11 mouse cellular contexts compared by ENCODE assay signal in genomic region chr14:55085324-55086008, GRCm38 (mm10). TPM values are rescaled to one million over a fixed set of nuclear protein-coding genes. Genes with fewer than 3 reads are reported as not detected.
A peak's percentile ranks its signal among the peaks of the same experiment; 100 is the strongest.
DNase-seq lines count a peak whose midpoint lies in the region; ATAC-seq and TF ChIP-seq lines count a peak whose summit lies in the region.
"Had no signal": no experiment of that assay in that cellular context is flagged by ENCODE, and none has a peak within 500 bp of the region (broad histone marks: within the 10 kb centered on the region; RNA-seq: fewer than 3 reads in every experiment).

No protein-coding gene starts in this region.

- H3K4me2 ChIP-seq in hindbrain, embryonic 16.5 days (ENCODE audit: low read length): no peak overlapping the region
- H3K4me2 ChIP-seq in midbrain, embryonic 13.5 days (replicated peaks): no peak overlapping the region
- H3K4me2 ChIP-seq: lung, embryonic 14.5 days had no signal

- peak; percentile 34 for ATAC-seq in hindbrain, embryonic 16.5 days
- ATAC-seq in midbrain, embryonic 13.5 days: peak; percentile 62
- ATAC-seq in granulocyte monocyte progenitor cell, adult 5-6 weeks (replicated peaks; ENCODE audit: poor library complexity, severe bottlenecking): no peak

- DNase-seq in left cerebral cortex, adult 2 months (ENCODE audit: extremely low spot score in 1 of 2, low spot score in 2 of 2): no peak
- no peak for DNase-seq in left cerebral cortex, adult 9 months (ENCODE audit: low spot score in 2 of 2)
- DNase-seq in thymus, postnatal 36 days: no peak
- DNase-seq in lung, adult 2 months: no peak
- DNase-seq: lung, embryonic 14.5 days had no signal

- TF ChIP-seq POLR2A in lung, adult 2 months (IDR thresholded peaks at IDR 0.05; ENCODE audit: borderline replicate concordance, extremely low read depth, low read depth, low read length): no peak

- no peak overlapping the region for H3K4me3 ChIP-seq in left cerebral cortex, adult 2 months
- no peak overlapping the region for H3K4me3 ChIP-seq in brown adipose tissue, adult 24 weeks (ENCODE audit: insufficient read depth, low read depth, low read length)
- no peak overlapping the region for H3K4me3 ChIP-seq in hindbrain, embryonic 16.5 days (ENCODE audit: low read length)
- no peak overlapping the region for H3K4me3 ChIP-seq in midbrain, embryonic 13.5 days (replicated peaks)
- no peak overlapping the region for H3K4me3 ChIP-seq in lung, adult 2 months (replicated peaks; ENCODE audit: extremely low read depth, low read depth, low read length)
- H3K4me3 ChIP-seq: erythroblast, embryonic 14.5 days had no signal

- 24% methylated on average over 9 of the region's 9 CpGs for WGBS in hindbrain, embryonic 16.5 days
- 44% methylated on average over 9 of the region's 9 CpGs for WGBS in midbrain, embryonic 13.5 days
- WGBS in lung, adult 2 months: 74% methylated on average over 9 of the region's 9 CpGs

- no peak overlapping the region for H3K9ac ChIP-seq in hindbrain, embryonic 16.5 days (ENCODE audit: low read depth, low read length)
- no peak overlapping the region for H3K9ac ChIP-seq in midbrain, embryonic 13.5 days (replicated peaks)
- H3K9ac ChIP-seq: lung, embryonic 14.5 days had no signal

- H3K27me3 ChIP-seq in hindbrain, embryonic 16.5 days (replicated peaks; ENCODE audit: control insufficient read depth, insufficient read depth, low read length): no peaks in the 10 kb centered on the region
- H3K27me3 ChIP-seq in midbrain, embryonic 13.5 days: no peaks in the 10 kb centered on the region
- H3K27me3 ChIP-seq: CH12.LX had no signal

- H3K4me1 ChIP-seq in brown adipose tissue, adult 24 weeks (ENCODE audit: control insufficient read depth, insufficient read depth, insufficient read length, low read length): peaks cover 15% of the 10 kb centered on the region
- H3K4me1 ChIP-seq in hindbrain, embryonic 16.5 days (ENCODE audit: control insufficient read depth, insufficient read depth, low read depth, low read length): peaks cover 29% of the 10 kb centered on the region
- H3K4me1 ChIP-seq in midbrain, embryonic 13.5 days (replicated peaks): peaks cover 78% of the 10 kb centered on the region
- no peaks in the 10 kb centered on the region for H3K4me1 ChIP-seq in lung, adult 2 months (ENCODE audit: control insufficient read depth, insufficient read depth, low read length)

- no peaks in the 10 kb centered on the region for H3K9me3 ChIP-seq in hindbrain, embryonic 16.5 days (ENCODE audit: control insufficient read depth, low read length)
- no peaks in the 10 kb centered on the region for H3K9me3 ChIP-seq in midbrain, embryonic 13.5 days

- TF ChIP-seq CTCF in left cerebral cortex, adult 2 months (IDR thresholded peaks at IDR 0.05): no peak
- no peak for TF ChIP-seq CTCF in lung, adult 2 months (IDR thresholded peaks at IDR 0.05; ENCODE audit: insufficient read depth, low read length)

- H3K36me3 ChIP-seq in hindbrain, embryonic 16.5 days (ENCODE audit: control insufficient read depth, insufficient read depth, low read length): no peaks in the 10 kb centered on the region
- no peaks in the 10 kb centered on the region for H3K36me3 ChIP-seq in midbrain, embryonic 13.5 days

- intact Hi-C loops in left cerebral cortex, adult 2 months (cut with DNase I): no loop called here

- H3K27ac ChIP-seq in left cerebral cortex, adult 2 months: peak overlapping the region; percentile 15; the same call in 1 of the 2 replicates
- H3K27ac ChIP-seq in brown adipose tissue, adult 24 weeks (replicated peaks; ENCODE audit: low read depth, low read length): 0 out of 2 replicates have a peak overlapping the region, but pooled peaks have one; percentile 17
- 0 out of 2 replicates have a peak overlapping the region, but pooled peaks have one; percentile 1 for H3K27ac ChIP-seq in hindbrain, embryonic 16.5 days (ENCODE audit: low read depth, low read length)
- H3K27ac ChIP-seq in midbrain, embryonic 13.5 days: peak overlapping the region; percentile 71

RNA-seq across cellular contexts. Expression of gene Zfhx2, which starts 6.7 kb away (rescaled TPM):
- total RNA-seq in left cerebral cortex, adult 2 months (2021): 10 to 100 TPM; 47.0 to 61.6 TPM
- 2.3 and 2.5 TPM in 2 replicates for polyA plus RNA-seq in brown adipose tissue, adult 24 weeks (2012; ENCODE audit: insufficient read depth, insufficient read length, missing spikeins)
- 18.4 and 20.5 TPM in 2 replicates for polyA plus RNA-seq in hindbrain, embryonic 16.5 days (2015; fragmentation: Nextera tagmentation; extraction: Ambion mirVana)
- polyA plus RNA-seq in midbrain, embryonic 13.5 days (2015; fragmentation: Nextera tagmentation; extraction: Ambion mirVana): 35.5 and 39.9 TPM in 2 replicates
- 3.0 and 5.2 TPM in 2 replicates for total RNA-seq in granulocyte monocyte progenitor cell, adult 5-6 weeks (2014; fragmentation: Nextera tagmentation)
- 0.26 and 0.82 TPM in 2 replicates for total RNA-seq in granulocyte monocyte progenitor cell, adult 5-6 weeks (2017)
- polyA plus RNA-seq in lung, adult 2 months (2012; rRNA removed): 1.7 and 2.3 TPM in 2 replicates

RNA-seq across cellular contexts. Expression of gene Thtpa, which starts 9.1 kb away (rescaled TPM):
- total RNA-seq in left cerebral cortex, adult 2 months (2021): 10 to 100 TPM; 18.1 to 22.8 TPM
- polyA plus RNA-seq in brown adipose tissue, adult 24 weeks (2012; ENCODE audit: insufficient read depth, insufficient read length, missing spikeins): 9.0 and 15.6 TPM in 2 replicates
- 34.4 and 36.1 TPM in 2 replicates for polyA plus RNA-seq in hindbrain, embryonic 16.5 days (2015; fragmentation: Nextera tagmentation; extraction: Ambion mirVana)
- 32.1 and 35.0 TPM in 2 replicates for polyA plus RNA-seq in midbrain, embryonic 13.5 days (2015; fragmentation: Nextera tagmentation; extraction: Ambion mirVana)
- total RNA-seq in granulocyte monocyte progenitor cell, adult 5-6 weeks (2014; fragmentation: Nextera tagmentation): 11.9 and 16.2 TPM in 2 replicates
- total RNA-seq in granulocyte monocyte progenitor cell, adult 5-6 weeks (2017): 10.0 and 13.0 TPM in 2 replicates
- polyA plus RNA-seq in lung, adult 2 months (2012; rRNA removed): 5.2 and 9.2 TPM in 2 replicates

RNA-seq across cellular contexts. Expression of gene Ap1g2, which starts 20.9 kb away (rescaled TPM):
- total RNA-seq in left cerebral cortex, adult 2 months (2021): 1 to 10 TPM; 7.7 to 9.5 TPM
- polyA plus RNA-seq in brown adipose tissue, adult 24 weeks (2012; ENCODE audit: insufficient read depth, insufficient read length, missing spikeins): 16.9 and 20.8 TPM in 2 replicates
- 6.9 and 7.7 TPM in 2 replicates for polyA plus RNA-seq in hindbrain, embryonic 16.5 days (2015; fragmentation: Nextera tagmentation; extraction: Ambion mirVana)
- 7.9 and 8.2 TPM in 2 replicates for polyA plus RNA-seq in midbrain, embryonic 13.5 days (2015; fragmentation: Nextera tagmentation; extraction: Ambion mirVana)
- 56.6 and 87.9 TPM in 2 replicates for total RNA-seq in granulocyte monocyte progenitor cell, adult 5-6 weeks (2014; fragmentation: Nextera tagmentation)
- total RNA-seq in granulocyte monocyte progenitor cell, adult 5-6 weeks (2017): 12.4 and 15.1 TPM in 2 replicates
- polyA plus RNA-seq in lung, adult 2 months (2012; rRNA removed): 23.8 and 30.8 TPM in 2 replicates

RNA-seq across cellular contexts. Expression of gene Jph4, which starts 31.3 kb away (rescaled TPM):
- 100 to 1,000 TPM; 300 to 347 TPM for total RNA-seq in left cerebral cortex, adult 2 months (2021)
- not detected in 2 replicates for polyA plus RNA-seq in brown adipose tissue, adult 24 weeks (2012; ENCODE audit: insufficient read depth, insufficient read length, missing spikeins)
- 31.8 and 32.3 TPM in 2 replicates for polyA plus RNA-seq in hindbrain, embryonic 16.5 days (2015; fragmentation: Nextera tagmentation; extraction: Ambion mirVana)
- 18.2 and 19.9 TPM in 2 replicates for polyA plus RNA-seq in midbrain, embryonic 13.5 days (2015; fragmentation: Nextera tagmentation; extraction: Ambion mirVana)
- not detected in 2 replicates for total RNA-seq in granulocyte monocyte progenitor cell, adult 5-6 weeks (2014; fragmentation: Nextera tagmentation)
- total RNA-seq in granulocyte monocyte progenitor cell, adult 5-6 weeks (2017): not detected in 2 replicates
- 0.32 and 0.43 TPM in 2 replicates for polyA plus RNA-seq in lung, adult 2 months (2012; rRNA removed)
- total RNA-seq: CH12.LX had no signal
- polyA plus RNA-seq: erythroblast, embryonic 14.5 days had no signal

Comparison
In these comparisons a context has a peak if more than half of its experiments do, and no peak if none do; other contexts are left out.
1. H3K27ac ChIP-seq: peak in every context shown above with its lines; median percentile 71 in midbrain, embryonic 13.5 days; 17 in brown adipose tissue, adult 24 weeks; 15 in left cerebral cortex, adult 2 months; 1 in hindbrain, embryonic 16.5 days.